In genomic region chr2:33179930-33180630, GRCm38 (mm10) we compare ENCODE assay signal across 8 mouse cellular contexts. TPM values are rescaled to one million over a fixed set of nuclear protein-coding genes. Genes with fewer than 3 reads are reported as not detected.
DNase-seq lines count a peak whose midpoint lies in the region; ATAC-seq and TF ChIP-seq lines count a peak whose summit lies in the region.

No protein-coding gene starts in this region.

- H3K4me3 ChIP-seq in left cerebral cortex, adult 2 months, result no peak overlapping the region
- no peak overlapping the region for H3K4me3 ChIP-seq in embryonic facial prominence, embryonic 15.5 days (replicated peaks)
- H3K4me3 ChIP-seq in intestine, embryonic 16.5 days (ENCODE audit: low read length), result no peak overlapping the region

- TF ChIP-seq CTCF in left cerebral cortex, adult 2 months (IDR thresholded peaks at IDR 0.05), result no peak

- H3K9ac ChIP-seq in embryonic facial prominence, embryonic 15.5 days, result no peak overlapping the region
- no peak overlapping the region for H3K9ac ChIP-seq in intestine, embryonic 16.5 days (ENCODE audit: low read depth, low read length)

- H3K27ac ChIP-seq in left cerebral cortex, adult 2 months, result peak overlapping the region; percentile 38; the same call in 1 of the 2 replicates
- peak overlapping the region; percentile 83 for H3K27ac ChIP-seq in embryonic facial prominence, embryonic 15.5 days (replicated peaks)
- peak overlapping the region; percentile 77 for H3K27ac ChIP-seq in intestine, embryonic 16.5 days (ENCODE audit: low read length)

- 35% methylated on average over 16 of the region's 16 CpGs for WGBS in embryonic facial prominence, embryonic 15.5 days
- 47% methylated on average over 16 of the region's 16 CpGs for WGBS in intestine, embryonic 16.5 days

- no peaks in the 10 kb centered on the region for H3K36me3 ChIP-seq in embryonic facial prominence, embryonic 15.5 days
- H3K36me3 ChIP-seq in intestine, embryonic 16.5 days (ENCODE audit: control insufficient read depth, insufficient read depth, low read length), result no peaks in the 10 kb centered on the region

- 0 out of 2 replicates have a peak, but pooled peaks have one; percentile 31 for ATAC-seq in embryonic facial prominence, embryonic 15.5 days (ENCODE audit: insufficient number of reproducible peaks, low FRiP score, low TSS enrichment, low read depth)
- ATAC-seq in intestine, embryonic 16.5 days, result peak; percentile 53
- ATAC-seq in cerebellum, adult (ENCODE audit: insufficient number of reproducible peaks, low FRiP score, low TSS enrichment), result no peak

- H3K27me3 ChIP-seq in embryonic facial prominence, embryonic 15.5 days, result no peaks in the 10 kb centered on the region
- no peaks in the 10 kb centered on the region for H3K27me3 ChIP-seq in intestine, embryonic 16.5 days (replicated peaks; ENCODE audit: control insufficient read depth, insufficient read depth, low read length)

- peaks cover 42% of the 10 kb centered on the region for H3K4me1 ChIP-seq in embryonic facial prominence, embryonic 15.5 days
- peaks cover 35% of the 10 kb centered on the region for H3K4me1 ChIP-seq in intestine, embryonic 16.5 days (ENCODE audit: control insufficient read depth, insufficient read depth, low read length)

- H3K4me2 ChIP-seq in embryonic facial prominence, embryonic 15.5 days (replicated peaks), result peak overlapping the region; percentile 8; the same call in 1 of the 2 replicates
- no peak overlapping the region for H3K4me2 ChIP-seq in intestine, embryonic 16.5 days (ENCODE audit: low read depth, low read length)

- H3K9me3 ChIP-seq in embryonic facial prominence, embryonic 15.5 days (replicated peaks), result no peaks in the 10 kb centered on the region
- no peaks in the 10 kb centered on the region for H3K9me3 ChIP-seq in intestine, embryonic 16.5 days (ENCODE audit: control insufficient read depth, low read length)

- DNase-seq in left cerebral cortex, adult 2 months (ENCODE audit: extremely low spot score in 1 of 2, low spot score in 2 of 2), result no peak
- DNase-seq in left cerebral cortex, postnatal 14 days (ENCODE audit: low spot score in 2 of 2), result no peak
- peak; percentile 26 for DNase-seq in neural tube, embryonic 10.5 days (ENCODE audit: extremely low spot score, low spot score)
- DNase-seq in frontal cortex, postnatal 14 days (ENCODE audit: low spot score in 2 of 2), result no peak
- DNase-seq in thymus, postnatal 0 days (ENCODE audit: low spot score), result no peak

- intact Hi-C loops in left cerebral cortex, adult 2 months (cut with DNase I), result no loop called here
- intact Hi-C loops in left cerebral cortex, postnatal 14 days (cut with DNase I), result no loop called here

RNA-seq across cellular contexts. Expression of gene Angptl2, which starts 35.8 kb away (rescaled TPM):
- total RNA-seq in left cerebral cortex, adult 2 months (2021), result 1 to 10 TPM; 2.1 to 2.9 TPM
- total RNA-seq in left cerebral cortex, postnatal 14 days (2021), result 1 to 10 TPM; 3.1 to 3.6 TPM
- polyA plus RNA-seq in embryonic facial prominence, embryonic 15.5 days (2015; fragmentation: Nextera tagmentation; extraction: Ambion mirVana), result 59.2 and 62.1 TPM in 2 replicates
- polyA plus RNA-seq in intestine, embryonic 16.5 days (2015; fragmentation: Nextera tagmentation; extraction: Ambion mirVana), result 41.6 and 42.9 TPM in 2 replicates
- 29.8 and 34.7 TPM in 2 replicates for polyA plus RNA-seq in thymus, postnatal 0 days (2015; fragmentation: Nextera tagmentation; extraction: Ambion mirVana)

RNA-seq across cellular contexts. Expression of gene Garnl3, which starts 48.6 kb away (rescaled TPM):
- total RNA-seq in left cerebral cortex, adult 2 months (2021), result 100 to 1,000 TPM in 1 of 2 experiments, 10 to 100 TPM in 1; 94.7 to 129 TPM
- total RNA-seq in left cerebral cortex, postnatal 14 days (2021), result 100 to 1,000 TPM; 156 to 159 TPM
- 8.8 and 10.7 TPM in 2 replicates for polyA plus RNA-seq in embryonic facial prominence, embryonic 15.5 days (2015; fragmentation: Nextera tagmentation; extraction: Ambion mirVana)
- 8.7 and 10.2 TPM in 2 replicates for polyA plus RNA-seq in intestine, embryonic 16.5 days (2015; fragmentation: Nextera tagmentation; extraction: Ambion mirVana)
- 0.81 and 1.0 TPM in 2 replicates for polyA plus RNA-seq in thymus, postnatal 0 days (2015; fragmentation: Nextera tagmentation; extraction: Ambion mirVana)
